Mouse (Mus musculus) hindbrain, embryonic 16.5 days (tissue): Measurements from ENCODE around the gene Plp1. TPM values are rescaled to one million over a fixed set of nuclear protein-coding genes. Genes with fewer than 3 reads are reported as not detected.
A peak's percentile ranks its signal among the peaks of the same experiment; 100 is the strongest.

Experiments used
- ATAC-seq: fragments of 200-750 bp; cut with Nextera tagmentation; 2 replicates; pipeline ENCODE4 v1.8.0; 2017; ENCODE audit warnings: moderate TSS enrichment, moderate library complexity
- H3K27ac ChIP-seq: fragments of 300-500 bp; sonication (generic); 2 replicates; pipeline ENCODE4 v1.5.1; 2014; ENCODE audit warnings: low read depth, mild to moderate bottlenecking, control low read depth, low read length, moderate library complexity
- H3K27me3 ChIP-seq: fragments of 300-500 bp; sonication (generic); replicated peaks from 2 replicates; pipeline ENCODE4 v1.6.1; 2014; ENCODE audit warnings: low read length; ENCODE audit not compliant: control insufficient read depth, insufficient read depth
- H3K36me3 ChIP-seq: fragments of 300-500 bp; sonication (generic); 2 replicates; pipeline ENCODE4 v1.6.1; 2014; ENCODE audit warnings: mild to moderate bottlenecking, low read length, moderate library complexity, mixed read lengths; ENCODE audit not compliant: control insufficient read depth, insufficient read depth
- H3K4me1 ChIP-seq: fragments of 300-500 bp; sonication (generic); 2 replicates; pipeline ENCODE4 v1.6.1; 2014; ENCODE audit warnings: low read depth, low read length; ENCODE audit not compliant: control insufficient read depth, insufficient read depth
- H3K4me2 ChIP-seq: fragments of 300-500 bp; sonication (generic); 2 replicates; pipeline ENCODE4 v1.6.1; 2014; ENCODE audit warnings: mild to moderate bottlenecking, low read length, control low read depth, moderate library complexity
- H3K4me3 ChIP-seq: fragments of 300-500 bp; sonication (generic); 2 replicates; pipeline ENCODE4 v1.5.1; 2014; ENCODE audit warnings: mild to moderate bottlenecking, low read length, control low read depth, moderate library complexity
- H3K9ac ChIP-seq: fragments of 300-500 bp; sonication (generic); 2 replicates; pipeline ENCODE4 v1.6.1; 2014; ENCODE audit warnings: low read depth, mild to moderate bottlenecking, control low read depth, low read length, moderate library complexity
- H3K9me3 ChIP-seq: fragments of 300-500 bp; sonication (generic); 2 replicates; pipeline ENCODE4 v1.6.1; 2014; ENCODE audit warnings: mild to moderate bottlenecking, low read length, moderate library complexity; ENCODE audit not compliant: control insufficient read depth
- WGBS: fragments of 180-500 bp; shearing (Covaris S2); extraction: QIAGEN DNeasy Blood & Tissue Kit; methylation state at CpG from one replicate; pipeline ENCODE4 v1.1.7; 2014; 5-methylcytosine and 5-hydroxymethylcytosine counted together
- polyA plus RNA-seq: library from polyadenylated mRNA; unstranded; fragments of >200 nt; fragmentation: Nextera tagmentation; extraction: Ambion mirVana; gene quantifications from 2 replicates; pipeline ENCODE4 v1.2.1, GENCODE M21; 2015

The Plp1 gene
- 15.4 and 16.3 TPM in 2 replicates for polyA plus RNA-seq

DNA sequence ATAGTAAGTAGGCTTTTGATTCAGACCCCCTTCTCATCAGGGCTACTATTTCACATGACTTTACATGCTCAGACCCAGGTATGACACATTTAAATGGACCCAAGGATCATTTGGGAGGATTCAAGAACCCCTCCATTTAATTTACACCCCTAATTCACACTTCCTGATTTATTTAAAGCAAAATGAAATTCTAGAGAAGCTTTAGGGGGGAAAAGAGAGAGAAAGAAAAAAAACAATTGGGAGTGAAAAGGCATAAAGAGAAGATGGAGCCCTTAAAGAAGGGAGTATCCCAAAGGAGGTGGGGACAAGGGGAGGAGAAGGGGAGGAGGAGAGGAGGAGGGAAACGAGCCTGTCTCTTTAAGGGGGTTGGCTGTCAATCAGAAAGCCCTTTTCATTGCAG, at the start of gene Plp1:
Gene Plp1 (plus strand): TSS at position 301 of the 400 bp plus-strand sequence.
- H3K4me1 ChIP-seq: no peaks in the 10 kb centered on the region
- H3K9ac ChIP-seq: no peak within 1 kb of the TSS
- no peak within 1 kb of the TSS for H3K27ac ChIP-seq
- no peak for ATAC-seq
- H3K36me3 ChIP-seq: no peaks in the 10 kb centered on the region
- no peaks in the 10 kb centered on the region for H3K9me3 ChIP-seq
- H3K27me3 ChIP-seq: no peaks in the 10 kb centered on the region
- no peak within 1 kb of the TSS for H3K4me2 ChIP-seq
- 18% methylated on average over 1 of the region's 1 CpGs for whole genome bisulfite sequencing
- H3K4me3 ChIP-seq: no peak within 1 kb of the TSS

DNA sequence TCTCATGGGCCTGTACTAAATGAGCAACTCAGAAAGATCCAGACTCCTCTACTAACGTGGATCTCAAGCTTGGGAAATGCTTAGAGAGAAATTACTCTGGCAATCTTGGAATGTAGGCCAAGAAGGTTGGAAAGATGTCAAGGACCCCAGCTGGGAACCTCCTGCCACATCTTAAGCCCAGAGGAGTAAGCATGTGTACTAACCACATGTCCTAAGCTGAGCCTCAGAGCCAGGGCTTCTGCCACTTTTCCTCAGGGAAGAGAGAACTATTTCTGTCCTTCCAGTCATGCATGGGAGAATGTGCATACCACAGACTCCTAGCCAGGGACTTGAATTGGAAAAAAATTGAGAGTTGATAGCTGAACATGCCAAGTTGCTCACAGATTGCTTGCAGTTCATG, 49.4 kb upstream of the Plp1 start:
- Histone ChIP-seq H3K36me3 (no peaks in the 10 kb centered on the region), H3K9me3 (no peaks in the 10 kb centered on the region), H3K27ac (no peak overlapping the region), H3K27me3 (no peaks in the 10 kb centered on the region), H3K9ac (no peak overlapping the region), H3K4me1 (no peaks in the 10 kb centered on the region), H3K4me3 (no peak overlapping the region), H3K4me2 (no peak overlapping the region)
- WGBS: 33% methylated on average over 1 of the region's 1 CpGs
- ATAC-seq: no peak

DNA sequence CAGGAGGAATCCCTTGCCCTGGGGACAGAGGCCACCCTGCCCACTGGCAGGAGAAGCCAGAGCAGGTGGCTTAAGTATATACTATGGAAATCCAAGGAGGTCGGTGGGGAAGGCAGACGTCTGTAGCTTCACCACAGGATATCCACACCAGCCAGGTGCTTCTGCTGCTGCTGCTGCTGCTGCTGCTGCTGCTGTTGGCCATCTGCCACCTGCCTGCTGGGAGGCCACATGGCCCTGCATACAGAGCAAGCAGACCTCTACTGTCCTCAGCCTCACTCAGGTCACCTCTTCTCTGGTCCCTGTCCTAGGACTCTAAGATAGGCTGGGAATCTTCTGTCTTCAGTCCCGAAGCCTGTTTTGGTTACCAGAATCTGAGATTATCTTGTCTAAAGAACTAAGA, 44.4 kb upstream of the Plp1 start:
- Histone ChIP-seq H3K27me3 (0 out of 2 replicates have a peak, but pooled peaks cover 2% of the 10 kb centered on the region), H3K9me3 (no peaks in the 10 kb centered on the region), H3K36me3 (no peaks in the 10 kb centered on the region), H3K4me2 (no peak overlapping the region), H3K27ac (no peak overlapping the region), H3K4me1 (no peaks in the 10 kb centered on the region), H3K9ac (no peak overlapping the region), H3K4me3 (no peak overlapping the region)
- WGBS: 82% methylated on average over 3 of the region's 3 CpGs
- no peak for ATAC-seq

DNA sequence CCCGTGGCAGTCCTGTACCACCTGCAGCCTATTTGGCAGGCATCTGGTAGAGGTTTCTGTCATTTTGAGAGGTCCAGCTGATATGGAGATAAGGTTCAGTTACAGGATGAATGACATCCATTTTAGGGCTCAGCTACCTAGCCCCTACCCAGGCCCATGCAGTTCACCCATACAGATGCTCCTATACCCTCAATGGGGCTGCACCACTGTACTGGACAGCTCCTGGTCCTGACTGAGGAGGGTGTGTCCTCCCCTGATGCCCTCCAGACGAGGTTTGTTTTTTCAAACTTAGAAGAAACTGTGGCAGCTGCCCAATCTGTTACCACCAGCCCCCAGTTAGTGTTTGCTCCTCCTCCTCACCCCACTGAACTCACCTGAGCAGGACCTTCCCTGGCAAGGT, 43.2 kb upstream of the Plp1 start:
- no peak overlapping the region for H3K4me3 ChIP-seq

DNA sequence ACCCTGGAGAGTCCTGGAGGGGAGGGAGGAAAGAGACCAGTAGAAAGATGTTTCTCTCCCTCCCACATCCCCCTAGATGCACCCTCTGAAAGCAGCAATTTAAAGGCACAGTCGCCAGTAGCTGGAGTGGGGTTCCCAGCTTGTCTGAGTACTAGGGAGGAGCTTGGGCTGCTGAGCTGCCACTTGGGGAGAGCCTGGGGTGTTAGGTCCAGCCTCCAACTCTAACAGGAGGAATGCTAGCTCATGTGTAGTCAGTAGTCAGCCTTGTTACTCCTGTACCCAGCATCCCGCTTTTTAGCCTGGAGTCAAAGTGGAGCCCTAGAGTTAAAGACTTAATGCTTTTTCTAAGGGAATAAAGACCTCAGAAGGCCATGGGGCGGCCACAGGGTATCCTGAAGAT, 42.4 kb upstream of the Plp1 start, which contains the start of gene Glra4:
Gene Glra4 (minus strand): TSS at position 101 of the 400 bp plus-strand sequence.
- no peak within 1 kb of the TSS for H3K4me2 ChIP-seq
- H3K4me3 ChIP-seq: no peak within 1 kb of the TSS
- H3K4me1 ChIP-seq: no peaks in the 10 kb centered on the region
- no peaks in the 10 kb centered on the region for H3K9me3 ChIP-seq
- WGBS: 71% methylated on average over 3 of the region's 3 CpGs
- no peak within 1 kb of the TSS for H3K9ac ChIP-seq
- H3K27me3 ChIP-seq: 0 out of 2 replicates have a peak, but pooled peaks cover 2% of the 10 kb centered on the region
- no peaks in the 10 kb centered on the region for H3K36me3 ChIP-seq
- H3K27ac ChIP-seq: no peak within 1 kb of the TSS
- no peak for ATAC-seq

More for the DNA sequence above, 43.2 kb upstream of the Plp1 start:
- Histone ChIP-seq H3K9me3 (no peaks in the 10 kb centered on the region), H3K36me3 (no peaks in the 10 kb centered on the region), H3K4me1 (no peaks in the 10 kb centered on the region), H3K4me2 (no peak overlapping the region), H3K27me3 (0 out of 2 replicates have a peak, but pooled peaks cover 2% of the 10 kb centered on the region), H3K9ac (no peak overlapping the region), H3K27ac (no peak overlapping the region)
- WGBS: 63% methylated on average over 2 of the region's 2 CpGs
- no peak for ATAC-seq

DNA sequence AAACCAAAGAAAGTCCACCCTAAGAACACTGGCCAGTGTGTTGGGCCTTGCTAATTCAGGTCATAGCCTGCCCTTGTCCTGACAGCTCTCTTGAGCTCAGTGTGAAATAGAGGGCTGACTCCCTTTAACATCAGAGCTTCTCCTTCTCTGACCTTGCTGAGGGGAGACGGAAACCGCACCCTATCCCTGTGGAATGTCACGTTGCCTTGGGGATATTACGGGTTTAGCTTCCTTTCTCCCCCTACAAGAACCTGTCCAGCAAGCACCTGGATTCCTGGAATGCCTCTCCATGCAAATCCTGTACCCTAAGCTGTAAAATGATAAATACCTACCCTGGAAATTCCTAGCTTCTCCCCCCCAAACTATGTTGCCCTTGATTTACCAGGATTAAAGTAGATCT, 33.0 kb upstream of the Plp1 start:
- Histone ChIP-seq H3K27ac (no peak overlapping the region), H3K9me3 (no peaks in the 10 kb centered on the region), H3K4me1 (no peaks in the 10 kb centered on the region), H3K4me2 (no peak overlapping the region), H3K9ac (no peak overlapping the region), H3K36me3 (0 out of 2 replicates have a peak, but pooled peaks cover 2% of the 10 kb centered on the region), H3K27me3 (no peaks in the 10 kb centered on the region), H3K4me3 (no peak overlapping the region)
- ATAC-seq: no peak
- 88% methylated on average over 4 of the region's 4 CpGs for WGBS

DNA sequence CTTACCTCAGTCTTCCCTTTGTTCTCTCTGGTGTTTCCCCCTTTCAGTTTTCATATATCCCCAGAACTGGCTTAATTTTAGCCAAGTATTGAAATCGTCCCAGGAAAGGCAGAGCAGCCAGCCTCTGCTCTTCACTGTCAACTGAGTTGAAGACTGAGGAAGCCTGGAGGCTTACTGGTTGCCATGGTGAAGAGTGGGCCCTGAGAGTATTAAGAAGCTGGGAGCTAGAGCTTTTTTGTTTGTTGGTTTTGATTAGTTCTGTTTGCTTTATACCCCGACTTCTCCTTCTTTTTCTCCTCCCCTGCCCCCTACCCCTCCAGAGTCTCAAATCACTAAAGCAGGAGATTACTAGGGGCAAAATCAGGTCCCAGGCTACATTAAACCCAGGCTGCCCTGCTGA, 25.2 kb upstream of the Plp1 start:
- Histone ChIP-seq H3K4me2 (no peak overlapping the region), H3K27me3 (no peaks in the 10 kb centered on the region), H3K27ac (no peak overlapping the region), H3K9me3 (no peaks in the 10 kb centered on the region), H3K9ac (no peak overlapping the region), H3K4me3 (no peak overlapping the region), H3K36me3 (no peaks in the 10 kb centered on the region), H3K4me1 (no peaks in the 10 kb centered on the region)
- 31% methylated on average over 2 of the region's 2 CpGs for WGBS
- ATAC-seq: no peak

DNA sequence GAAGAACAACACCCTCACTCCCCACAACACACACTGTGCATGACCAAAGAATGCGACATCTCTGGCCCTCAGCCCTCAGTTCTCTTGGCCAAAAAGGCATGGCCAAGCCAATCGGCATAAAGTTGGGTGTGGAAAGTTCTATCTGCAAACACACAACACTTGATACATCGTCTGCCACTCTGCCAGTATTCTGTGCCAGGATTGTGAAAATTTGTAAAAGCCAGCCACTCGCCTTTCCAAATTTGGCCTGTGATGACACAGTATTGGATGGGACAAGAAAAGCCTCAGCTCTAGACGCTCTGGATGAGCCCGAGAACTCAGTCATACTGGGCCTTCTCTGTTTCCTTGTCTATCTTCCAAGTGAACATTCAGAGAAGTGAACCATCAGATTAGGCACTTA, 2.7 kb upstream of the Plp1 start:
- H3K27me3 ChIP-seq: no peaks in the 10 kb centered on the region
- H3K9ac ChIP-seq: no peak overlapping the region
- no peaks in the 10 kb centered on the region for H3K4me1 ChIP-seq
- H3K9me3 ChIP-seq: no peaks in the 10 kb centered on the region
- 0 out of 2 replicates have a peak, but pooled peaks have one; percentile 14 for ATAC-seq
- no peak overlapping the region for H3K4me2 ChIP-seq
- no peak overlapping the region for H3K4me3 ChIP-seq
- H3K36me3 ChIP-seq: no peaks in the 10 kb centered on the region
- H3K27ac ChIP-seq: no peak overlapping the region
- WGBS: 88% methylated on average over 6 of the region's 6 CpGs

DNA sequence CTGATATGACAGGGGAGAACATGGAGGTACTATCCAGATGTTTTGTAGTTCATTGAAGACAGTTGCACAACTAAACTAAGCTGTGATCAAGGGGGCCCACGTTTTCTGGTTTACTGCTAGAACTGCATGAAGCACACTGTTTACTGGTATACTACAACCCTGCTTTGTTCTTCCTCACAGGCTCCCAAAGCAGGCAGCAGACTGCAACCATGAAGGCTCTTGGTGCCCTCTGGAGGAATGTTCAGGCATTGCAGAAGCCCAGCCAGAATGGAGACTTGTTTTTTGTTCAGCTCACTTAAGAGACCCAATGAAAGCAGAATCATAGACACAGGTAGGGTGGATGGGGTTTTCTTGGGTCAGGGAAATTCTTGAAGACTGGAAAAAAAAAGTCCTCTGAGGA, 2.2 kb upstream of the Plp1 start:
- H3K36me3 ChIP-seq: no peaks in the 10 kb centered on the region
- 10% methylated on average over 1 of the region's 1 CpGs for WGBS
- no peaks in the 10 kb centered on the region for H3K9me3 ChIP-seq
- ATAC-seq: peak; percentile 92
- H3K4me3 ChIP-seq: no peak overlapping the region
- no peak overlapping the region for H3K9ac ChIP-seq
- no peaks in the 10 kb centered on the region for H3K4me1 ChIP-seq
- no peak overlapping the region for H3K27ac ChIP-seq
- no peak overlapping the region for H3K4me2 ChIP-seq
- no peaks in the 10 kb centered on the region for H3K27me3 ChIP-seq

DNA sequence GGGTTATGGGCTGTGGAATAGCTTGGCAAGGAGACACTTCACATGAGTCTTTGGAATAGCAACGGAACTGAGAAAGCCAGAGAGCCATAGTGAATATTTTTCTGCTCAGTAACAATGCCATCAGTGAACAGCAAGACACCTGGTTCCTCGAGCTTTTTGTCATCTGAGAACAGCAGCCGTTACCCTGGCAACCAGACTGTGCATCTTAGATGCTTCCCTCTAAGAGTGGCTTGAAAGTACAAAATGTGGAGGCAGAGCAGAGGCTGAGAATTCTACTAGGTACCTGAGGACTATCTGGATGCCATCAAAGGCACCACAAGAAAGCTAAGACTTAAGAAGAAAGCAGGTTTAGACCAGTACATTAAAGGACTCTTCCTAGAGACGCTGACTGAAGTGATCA, 2.5 kb downstream of the Plp1 start:
- Histone ChIP-seq H3K9ac (no peak overlapping the region), H3K4me2 (no peak overlapping the region), H3K4me1 (no peaks in the 10 kb centered on the region), H3K4me3 (no peak overlapping the region), H3K27ac (no peak overlapping the region), H3K36me3 (no peaks in the 10 kb centered on the region), H3K9me3 (no peaks in the 10 kb centered on the region), H3K27me3 (no peaks in the 10 kb centered on the region)
- WGBS: 58% methylated on average over 4 of the region's 4 CpGs
- peak; percentile 82 for ATAC-seq
